Mouse (Mus musculus): ENCODE results near the gene Napsa. TPM values are rescaled to one million over a fixed set of nuclear protein-coding genes. Genes with fewer than 3 reads are reported as not detected.

The Napsa gene
- polyA plus RNA-seq, 1 experiment from 2014 or later, result 0.33 TPM

DNA sequence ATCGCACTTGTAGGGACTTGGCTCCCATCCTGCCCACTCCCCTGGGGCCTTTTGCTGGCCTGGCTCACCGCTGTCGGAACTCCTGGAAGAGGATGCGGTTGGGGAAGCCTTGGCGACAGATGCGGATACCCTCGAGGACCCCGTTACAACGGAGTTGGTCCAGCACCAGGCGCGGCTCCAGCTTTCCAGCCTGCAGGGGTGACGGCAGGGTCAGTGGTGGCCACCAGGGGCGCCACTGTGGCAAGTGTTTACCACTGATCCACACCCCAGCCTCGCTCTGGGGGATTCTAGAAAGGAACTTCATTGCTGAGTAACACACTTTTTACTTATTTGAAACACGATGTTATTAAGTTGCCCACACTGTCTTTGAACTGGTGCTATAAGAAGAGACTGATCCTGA, 61.2 kb downstream of the Napsa start:
- no peak overlapping the region for H3K27ac ChIP-seq (ENCODE audit: low read depth, low read length)
- no peaks in the 10 kb centered on the region for H3K9me3 ChIP-seq (ENCODE audit: control insufficient read depth, low read length)
- H3K4me3 ChIP-seq (ENCODE audit: low read depth, low read length), result no peak overlapping the region
- H3K4me2 ChIP-seq, result no peak overlapping the region
- no peaks in the 10 kb centered on the region for H3K36me3 ChIP-seq (ENCODE audit: control insufficient read depth, insufficient read depth, low read length)
- DNase-seq (ENCODE audit: low spot score, missing footprints) (peak; percentile 91), ATAC-seq (ENCODE audit: low FRiP score) (no peak)
- no peak overlapping the region for H3K9ac ChIP-seq (ENCODE audit: low read length)
- peaks cover 4% of the 10 kb centered on the region; the same call in 1 of the 2 replicates for H3K27me3 ChIP-seq (ENCODE audit: control insufficient read depth, insufficient read depth, low read length)
- 14% methylated on average over 15 of the region's 15 CpGs for WGBS
- H3K4me1 ChIP-seq (ENCODE audit: control insufficient read depth, insufficient read depth, low read length), result no peaks in the 10 kb centered on the region

Small RNA genes lying within 50 kb of the gene (microRNA-seq; reads per million reads assigned to microRNA genes)
- gene Mir7053, result 1.5 reads per million

Other genes with a start within 250 kb of the Napsa start
- 1.5 and 2.1 TPM in 2 replicates for gene Syt3, start 188.3 kb upstream of the Napsa start, polyA plus RNA-seq (2014; fragmentation: Nextera tagmentation; extraction: Ambion mirVana)
- gene 1700008O03Rik, start 186.6 kb upstream of the Napsa start, polyA plus RNA-seq (2014; fragmentation: Nextera tagmentation; extraction: Ambion mirVana), result 0.31 and 1.1 TPM in 2 replicates
- 9.2 and 10.3 TPM in 2 replicates for gene Lrrc4b, start 143.4 kb upstream of the Napsa start, polyA plus RNA-seq (2014; fragmentation: Nextera tagmentation; extraction: Ambion mirVana)
- gene Aspdh, start 107.0 kb upstream of the Napsa start, polyA plus RNA-seq (2014; fragmentation: Nextera tagmentation; extraction: Ambion mirVana), result 1.8 and 2.9 TPM in 2 replicates
- 49.4 and 55.8 TPM in 2 replicates for gene Josd2, start 104.4 kb upstream of the Napsa start, polyA plus RNA-seq (2014; fragmentation: Nextera tagmentation; extraction: Ambion mirVana)
- 91.8 and 99.3 TPM in 2 replicates for gene Emc10, start 75.9 kb upstream of the Napsa start, polyA plus RNA-seq (2014; fragmentation: Nextera tagmentation; extraction: Ambion mirVana)
- 14.7 and 17.1 TPM in 2 replicates for gene Fam71e1, start 75.8 kb upstream of the Napsa start, polyA plus RNA-seq (2014; fragmentation: Nextera tagmentation; extraction: Ambion mirVana)
- 0.07 TPM in 1 of 2 replicates, not detected in the other for gene Mybpc2, start 47.7 kb upstream of the Napsa start, polyA plus RNA-seq (2014; fragmentation: Nextera tagmentation; extraction: Ambion mirVana)
- 0.07 TPM in 1 of 2 replicates, not detected in the other for gene Spib, start 40.3 kb upstream of the Napsa start, polyA plus RNA-seq (2014; fragmentation: Nextera tagmentation; extraction: Ambion mirVana)
- 51.8 and 58.5 TPM in 2 replicates for gene Pold1, start 23.5 kb upstream of the Napsa start, polyA plus RNA-seq (2014; fragmentation: Nextera tagmentation; extraction: Ambion mirVana)
- 63.8 and 69.6 TPM in 2 replicates for gene Nr1h2, start 18.4 kb upstream of the Napsa start, polyA plus RNA-seq (2014; fragmentation: Nextera tagmentation; extraction: Ambion mirVana)
- 0.86 and 1.3 TPM in 2 replicates for gene Kcnc3, start 18.3 kb downstream of the Napsa start, polyA plus RNA-seq (2014; fragmentation: Nextera tagmentation; extraction: Ambion mirVana)
- gene Myh14, start 98.5 kb downstream of the Napsa start, polyA plus RNA-seq (2014; fragmentation: Nextera tagmentation; extraction: Ambion mirVana), result 1.1 and 1.3 TPM in 2 replicates
- gene Izumo2, start 136.4 kb downstream of the Napsa start, polyA plus RNA-seq (2014; fragmentation: Nextera tagmentation; extraction: Ambion mirVana), result not detected in 2 replicates
- 41.7 and 43.4 TPM in 2 replicates for gene Vrk3, start 176.0 kb downstream of the Napsa start, polyA plus RNA-seq (2014; fragmentation: Nextera tagmentation; extraction: Ambion mirVana)
- gene Zfp473, start 178.7 kb downstream of the Napsa start, polyA plus RNA-seq (2014; fragmentation: Nextera tagmentation; extraction: Ambion mirVana), result 2.7 and 4.3 TPM in 2 replicates
- 60.2 and 64.1 TPM in 2 replicates for gene Nup62, start 243.7 kb downstream of the Napsa start, polyA plus RNA-seq (2014; fragmentation: Nextera tagmentation; extraction: Ambion mirVana)
- gene Il4i1, start 244.0 kb downstream of the Napsa start, polyA plus RNA-seq (2014; fragmentation: Nextera tagmentation; extraction: Ambion mirVana), result 0.84 and 1.2 TPM in 2 replicates
- 2.8 and 3.3 TPM in 2 replicates for gene Atf5, start 244.3 kb downstream of the Napsa start, polyA plus RNA-seq (2014; fragmentation: Nextera tagmentation; extraction: Ambion mirVana)

Measured in midbrain, embryonic 11.5 days (tissue).